Mouse (Mus musculus): Measurements from ENCODE around the gene Irf2bp1.

Gene Irf2bp1

GRCm38 (mm10) chr7:19000421-19000820, 3.4 kb upstream of the Irf2bp1 start:
- DNase-seq (ENCODE audit: low read depth) = no peak

GRCm38 (mm10) chr7:19001066-19001806, 2.6 kb upstream of the Irf2bp1 start:
- DNase-seq (ENCODE audit: low read depth) = no peak

- DNase-seq (ENCODE audit: low read depth) = no peak
Measured at GRCm38 (mm10) chr7:19001807-19002085, 2.1 kb upstream of the Irf2bp1 start.

DNA sequence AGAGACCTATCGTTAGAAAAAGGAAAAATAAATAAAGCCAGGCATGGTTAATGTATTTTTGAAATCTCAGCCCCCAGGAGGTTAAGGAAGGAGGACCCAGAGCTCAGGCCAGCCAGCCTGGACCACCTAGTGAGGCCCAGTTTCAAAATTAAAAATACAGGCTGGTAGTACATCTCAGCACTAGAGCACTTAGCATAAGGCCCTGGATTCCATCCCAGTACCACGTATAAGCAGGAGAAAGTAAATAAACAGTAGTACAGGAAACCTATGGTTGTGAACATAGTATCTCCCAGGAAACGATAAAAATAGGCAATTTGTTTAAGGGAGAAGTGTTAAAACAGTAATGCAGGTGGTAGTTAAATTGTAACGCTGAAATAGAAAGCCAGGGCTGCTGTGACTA, 1.7 kb upstream of the Irf2bp1 start:
- DNase-seq (ENCODE audit: low read depth) = no peak

- DNase-seq (ENCODE audit: low read depth) = peak; percentile 72
Measured at GRCm38 (mm10) chr7:19002848-19003498, 871 bp upstream of the Irf2bp1 start.

GRCm38 (mm10) chr7:19004631-19005079, 811 bp downstream of the Irf2bp1 start:
- DNase-seq (ENCODE audit: low read depth) = no peak

DNA sequence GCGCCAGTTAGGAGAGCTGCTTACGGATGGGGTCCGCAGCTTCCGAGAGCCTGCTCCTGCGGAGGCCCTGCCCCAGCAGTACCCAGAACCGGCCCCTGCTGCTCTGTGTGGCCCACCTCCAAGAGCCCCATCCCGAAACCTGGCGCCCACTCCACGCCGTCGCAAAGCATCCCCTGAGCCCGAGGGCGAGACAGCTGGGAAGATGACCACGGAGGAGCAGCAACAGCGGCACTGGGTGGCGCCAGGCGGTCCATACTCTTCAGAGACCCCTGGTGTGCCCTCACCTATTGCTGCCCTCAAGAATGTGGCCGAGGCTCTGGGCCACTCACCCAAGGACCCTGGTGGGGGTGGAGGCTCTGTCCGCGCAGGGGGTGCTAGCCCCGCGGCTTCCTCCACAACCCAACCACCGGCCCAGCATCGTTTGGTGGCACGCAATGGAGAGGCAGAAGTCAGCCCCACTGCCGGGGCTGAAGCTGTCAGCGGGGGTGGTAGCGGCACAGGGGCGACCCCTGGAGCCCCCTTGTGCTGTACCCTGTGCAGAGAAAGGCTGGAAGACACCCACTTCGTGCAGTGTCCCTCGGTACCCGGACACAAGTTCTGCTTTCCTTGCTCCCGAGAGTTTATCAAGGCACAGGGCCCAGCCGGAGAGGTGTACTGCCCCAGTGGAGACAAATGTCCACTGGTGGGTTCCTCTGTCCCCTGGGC, 1.7 kb downstream of the Irf2bp1 start:
- DNase-seq (ENCODE audit: low read depth) = no peak

GRCm38 (mm10) chr7:19006476-19006875, 2.6 kb downstream of the Irf2bp1 start:
- peak; percentile 76 for DNase-seq (ENCODE audit: low read depth)

GRCm38 (mm10) chr7:19007026-19007977, 3.5 kb downstream of the Irf2bp1 start:
- no peak for DNase-seq (ENCODE audit: low read depth)

DNA sequence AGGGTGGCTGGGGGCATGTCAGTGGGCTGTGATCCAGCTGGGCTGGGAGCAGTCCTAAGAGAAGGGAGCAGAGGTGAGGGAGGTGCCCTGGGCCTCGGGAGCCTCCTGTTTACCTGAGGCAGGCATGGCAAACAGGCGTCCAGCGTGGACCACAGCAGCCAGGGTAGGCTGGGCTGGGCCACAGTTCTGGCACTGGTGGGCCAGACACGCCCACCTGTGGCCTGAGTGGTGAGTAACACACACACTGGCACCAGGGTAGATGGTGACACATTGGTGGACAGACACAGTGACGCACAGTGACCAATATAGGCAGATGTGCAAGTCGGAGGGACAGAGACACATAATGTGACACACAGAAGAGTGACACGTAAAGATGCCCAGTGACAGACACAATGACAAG, 6.7 kb downstream of the Irf2bp1 start:
- DNase-seq (ENCODE audit: low read depth) = no peak

DNA sequence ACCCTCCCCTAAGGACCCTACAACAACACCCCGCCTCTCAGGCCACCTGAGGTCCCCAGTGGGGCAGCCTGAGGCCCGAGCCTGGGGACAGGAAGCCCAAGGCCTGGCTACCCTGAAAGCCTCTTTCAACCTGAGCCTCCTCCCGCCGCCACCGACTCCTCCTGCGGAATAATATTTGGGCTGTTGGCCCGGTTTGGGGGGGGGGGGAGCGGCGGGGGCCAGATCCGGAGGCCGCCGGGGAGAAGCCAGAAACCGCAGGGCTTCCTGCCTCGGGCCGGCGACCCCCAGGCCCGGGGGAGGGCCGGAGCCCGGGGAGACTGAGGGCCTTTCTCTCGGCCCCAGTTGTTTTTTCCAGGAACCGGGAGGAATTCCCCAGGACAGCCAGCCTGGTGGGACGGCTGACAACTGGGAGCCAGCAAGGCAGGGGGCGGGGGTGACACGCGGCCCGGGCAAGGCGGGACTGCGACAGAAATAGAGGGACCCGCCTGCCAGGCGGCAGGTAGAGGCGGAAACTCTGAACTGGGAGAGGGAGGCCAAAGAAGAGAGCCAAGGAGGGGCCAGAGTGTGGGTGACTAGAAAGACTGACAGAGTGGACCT, 8.3 kb downstream of the Irf2bp1 start:
- no peak for DNase-seq (ENCODE audit: low read depth)

GRCm38 (mm10) chr7:19012882-19013281, 9.0 kb downstream of the Irf2bp1 start:
- DNase-seq (ENCODE audit: low read depth) = no peak

DNA sequence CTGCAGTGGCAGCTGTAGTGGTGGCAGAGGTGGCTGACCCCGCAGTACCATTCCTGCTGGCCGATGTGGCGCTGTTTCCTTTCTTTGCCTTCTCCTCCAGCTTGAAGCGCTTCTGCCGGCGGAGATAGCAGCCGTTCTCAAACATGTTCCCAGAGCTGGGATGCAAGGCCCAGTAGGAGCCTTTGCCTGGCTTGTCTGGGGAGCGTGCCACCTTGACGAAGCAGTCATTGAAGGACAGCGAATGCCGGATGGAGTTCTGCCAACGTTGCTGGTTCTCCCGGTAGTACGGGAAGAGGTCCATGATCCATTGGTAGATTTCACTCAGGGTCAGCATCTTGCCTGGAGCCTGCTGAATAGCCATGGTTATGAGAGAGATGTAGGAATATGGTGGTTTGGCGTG, 10.6 kb downstream of the Irf2bp1 start:
- DNase-seq (ENCODE audit: low read depth) = no peak

DNA sequence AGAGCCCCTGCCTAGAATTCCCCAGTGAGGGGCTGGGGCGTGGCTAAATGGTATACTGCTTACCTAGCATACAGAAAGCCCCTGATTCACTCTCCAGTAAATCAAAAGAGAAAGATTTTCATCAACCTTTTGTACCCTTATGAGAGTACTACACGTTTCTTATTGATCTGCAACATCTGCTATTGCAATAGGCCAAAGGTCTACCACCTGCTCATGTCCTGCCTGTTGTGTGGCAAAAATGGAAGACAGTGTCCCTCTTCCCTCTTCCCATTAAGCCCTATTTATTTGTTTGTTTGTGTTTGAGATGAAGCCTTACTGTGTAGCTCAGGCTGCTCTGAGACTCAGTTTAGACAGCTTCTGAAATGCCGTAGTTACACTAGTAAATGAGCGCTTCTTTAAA, 12.2 kb downstream of the Irf2bp1 start:
- no peak for DNase-seq (ENCODE audit: low read depth)

DNA sequence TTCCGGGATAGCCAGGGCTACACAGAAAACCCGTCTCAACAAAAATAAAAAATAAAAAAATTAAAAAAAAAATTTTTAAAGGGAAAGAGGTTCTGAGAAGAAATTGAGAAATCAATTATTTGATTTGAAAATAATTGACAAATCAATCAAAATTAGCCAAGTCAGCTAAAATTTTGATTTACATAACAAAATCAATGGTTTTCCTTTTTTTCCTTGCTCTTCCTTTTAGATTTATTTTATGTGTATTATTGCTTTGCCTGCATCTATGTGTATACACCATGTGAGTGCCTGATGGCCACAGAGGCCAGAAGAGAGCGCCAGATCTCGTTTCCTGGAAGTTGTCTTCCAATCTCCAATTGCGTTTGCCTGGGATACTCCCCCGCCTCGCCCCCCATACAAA, 14.1 kb downstream of the Irf2bp1 start:
- DNase-seq (ENCODE audit: low read depth) = no peak

DNA sequence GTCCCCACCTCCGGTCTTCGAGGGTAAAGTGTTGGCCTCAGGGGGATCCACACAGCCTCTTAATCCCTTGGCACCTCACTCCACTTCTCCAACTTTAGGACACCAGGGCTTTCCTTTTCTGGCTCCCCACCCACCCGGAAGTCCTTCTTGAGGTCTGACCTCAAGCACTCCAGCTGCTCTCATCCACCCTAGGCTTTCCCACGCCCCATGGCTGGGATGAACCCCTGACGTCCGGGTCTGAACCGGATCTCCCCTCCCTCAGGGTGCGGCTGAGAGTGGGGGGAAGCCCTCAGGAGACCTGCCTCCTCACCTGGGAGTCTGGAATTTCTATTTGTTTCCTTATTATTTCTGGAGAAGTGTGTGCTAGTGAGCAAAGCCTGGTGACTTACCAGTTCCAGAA, 17.2 kb downstream of the Irf2bp1 start:
- DNase-seq (ENCODE audit: low read depth) = no peak

DNA sequence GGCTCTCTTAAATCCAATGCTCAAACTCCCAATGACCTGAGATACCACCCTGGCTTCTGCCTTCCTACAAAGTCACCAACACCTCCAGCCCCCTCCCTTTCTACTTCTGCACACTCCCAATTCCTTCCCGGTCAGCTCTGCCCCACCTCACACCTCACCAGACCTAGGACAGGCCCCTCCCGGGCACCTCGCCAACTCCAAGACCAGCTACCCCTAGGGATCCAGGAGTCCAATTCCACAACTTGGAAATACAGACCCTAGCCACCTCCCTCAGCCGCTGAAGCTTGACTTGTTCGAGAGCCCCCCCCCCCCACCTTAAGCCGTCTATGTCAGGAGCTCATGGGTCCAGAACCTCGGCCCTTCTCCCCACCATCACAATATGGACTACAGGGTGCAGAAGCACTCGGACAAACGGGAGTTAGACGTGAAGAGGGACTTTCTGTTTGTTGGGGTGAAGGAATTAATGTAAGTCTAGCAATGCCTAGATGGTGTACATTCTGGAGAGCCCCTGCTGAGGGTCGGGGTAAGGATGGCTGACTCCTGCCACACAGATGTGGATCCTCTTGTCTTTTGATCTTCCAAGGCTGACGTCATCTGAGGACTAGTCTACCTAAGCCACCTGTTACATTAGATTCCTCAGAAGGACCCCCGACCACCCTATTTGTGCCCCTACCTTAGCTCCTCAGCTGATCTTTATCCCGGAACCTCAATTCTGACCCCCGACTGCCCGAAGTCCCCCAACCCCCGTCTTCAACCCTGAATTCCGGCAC, 18.5 kb downstream of the Irf2bp1 start:
- no peak for DNase-seq (ENCODE audit: low read depth)

GRCm38 (mm10) chr7:19023357-19023814, 19.5 kb downstream of the Irf2bp1 start, which contains the start of gene Foxa3:
Gene Foxa3 (minus strand): TSS chr7:19023538.
- DNase-seq (ENCODE audit: low read depth) = no peak

GRCm38 (mm10) chr7:19024096-19024506, 20.3 kb downstream of the Irf2bp1 start, which contains the start of gene Sympk:
Gene Sympk (plus strand): TSS chr7:19024377.
- peak; percentile 86 for DNase-seq (ENCODE audit: low read depth)

DNA sequence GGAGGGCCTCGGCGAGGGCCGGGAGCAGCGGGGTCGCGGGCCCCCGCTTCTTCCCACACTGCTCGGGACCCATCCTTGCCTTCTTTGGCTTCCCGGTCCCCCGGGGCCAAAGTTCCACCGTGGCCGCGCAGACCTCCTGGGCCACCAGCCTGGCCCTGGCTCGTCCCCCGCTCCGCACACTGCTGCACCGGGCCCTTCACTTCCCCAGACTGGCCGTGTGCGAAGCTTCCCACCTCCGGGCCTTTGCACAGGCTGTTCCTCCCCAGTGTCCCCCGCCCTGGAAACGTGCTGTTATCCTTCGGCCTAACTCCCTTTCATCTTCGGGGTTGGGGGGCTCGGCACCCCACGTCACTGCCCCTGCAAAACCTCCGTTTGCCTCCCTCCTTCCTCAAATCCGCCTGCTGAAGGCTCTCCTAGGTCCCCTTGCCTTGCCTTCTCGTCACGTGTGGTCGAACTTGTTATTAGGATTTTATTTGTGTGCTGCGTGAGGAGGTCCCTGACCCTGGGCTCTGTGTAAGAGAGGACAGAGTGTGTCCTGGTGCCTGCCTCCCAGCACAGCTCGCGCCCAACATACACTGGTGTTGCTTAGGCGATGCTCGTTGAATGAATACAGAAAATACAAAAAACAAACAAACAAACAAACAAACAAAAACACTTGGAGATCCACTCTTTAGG, 20.9 kb downstream of the Irf2bp1 start:
- DNase-seq (ENCODE audit: low read depth) = no peak
